Mouse (Mus musculus): ENCODE measurements around the gene Ms4a6d. TPM values are rescaled to one million over a fixed set of nuclear protein-coding genes. Genes with fewer than 3 reads are reported as not detected.

The Ms4a6d gene
- 10 to 100 TPM; 65.5 to 88.8 TPM for total RNA-seq (2023)

GRCm38 (mm10) chr19:11604603-11605002 is at the start of gene Ms4a6d:
Gene Ms4a6d (minus strand): TSS chr19:11604849.

GRCm38 (mm10) chr19:11640732-11641131 is 36.1 kb upstream of the Ms4a6d start, which contains the start of gene Ms4a3:
Gene Ms4a3 (minus strand): TSS chr19:11640851.

GRCm38 (mm10) chr19:11623551-11623950 is 18.9 kb upstream of the Ms4a6d start, which contains the start of gene Ms4a2:
Gene Ms4a2 (minus strand): TSS chr19:11623719.

Other genes with a start within 250 kb of the Ms4a6d start
- 100 to 1,000 TPM; 115 to 190 TPM for gene Ms4a4a, start 229.3 kb downstream of the Ms4a6d start, total RNA-seq (2023)
- gene Ms4a4c, start 200.1 kb downstream of the Ms4a6d start, total RNA-seq (2023) = 100 to 1,000 TPM; 107 to 165 TPM
- 10 to 100 TPM; 15.5 to 22.1 TPM for gene Ms4a4b, start 161.3 kb downstream of the Ms4a6d start, total RNA-seq (2023)
- 100 to 1,000 TPM; 684 to 762 TPM for gene Ms4a6c, start 135.5 kb downstream of the Ms4a6d start, total RNA-seq (2023)
- gene Gm8369, start 118.9 kb downstream of the Ms4a6d start, total RNA-seq (2023) = 10 to 100 TPM in 1 of 2 experiments, 1 to 10 TPM in 1; 6.4 to 11.0 TPM
- gene Ms4a6b, start 88.3 kb downstream of the Ms4a6d start, total RNA-seq (2023) = 100 to 1,000 TPM; 117 to 227 TPM
- not detected for gene Ms4a4d, start 68.0 kb downstream of the Ms4a6d start, total RNA-seq (2023)
- gene Ms4a2, start 18.9 kb upstream of the Ms4a6d start, total RNA-seq (2023) = not detected
- not detected for gene Ms4a3, start 36.0 kb upstream of the Ms4a6d start, total RNA-seq (2023)
- not detected for gene Oosp2, start 55.7 kb upstream of the Ms4a6d start, total RNA-seq (2023)
- not detected for gene Oosp1, start 86.3 kb upstream of the Ms4a6d start, total RNA-seq (2023)
- gene Oosp3, start 92.2 kb upstream of the Ms4a6d start, total RNA-seq (2023) = not detected
- not detected for gene Gif, start 142.7 kb upstream of the Ms4a6d start, total RNA-seq (2023)
- gene Mrpl16, start 165.5 kb upstream of the Ms4a6d start, total RNA-seq (2023) = 10 to 100 TPM; 20.4 to 22.3 TPM
- gene Stx3, start 214.6 kb upstream of the Ms4a6d start, total RNA-seq (2023) = 10 to 100 TPM; 33.8 to 39.4 TPM
- not detected for gene Olfr1417, start 234.4 kb upstream of the Ms4a6d start, total RNA-seq (2023)

Data from monocyte, adult 59 days (primary cell).